Mouse (Mus musculus): ENCODE measurements around the gene Hectd2. TPM values are rescaled to one million over a fixed set of nuclear protein-coding genes. Genes with fewer than 3 reads are reported as not detected.

Hectd2 gene
- total and polyA plus RNA-seq, 3 experiments = 0.82 to 2.1 (median 1.8) TPM

DNA sequence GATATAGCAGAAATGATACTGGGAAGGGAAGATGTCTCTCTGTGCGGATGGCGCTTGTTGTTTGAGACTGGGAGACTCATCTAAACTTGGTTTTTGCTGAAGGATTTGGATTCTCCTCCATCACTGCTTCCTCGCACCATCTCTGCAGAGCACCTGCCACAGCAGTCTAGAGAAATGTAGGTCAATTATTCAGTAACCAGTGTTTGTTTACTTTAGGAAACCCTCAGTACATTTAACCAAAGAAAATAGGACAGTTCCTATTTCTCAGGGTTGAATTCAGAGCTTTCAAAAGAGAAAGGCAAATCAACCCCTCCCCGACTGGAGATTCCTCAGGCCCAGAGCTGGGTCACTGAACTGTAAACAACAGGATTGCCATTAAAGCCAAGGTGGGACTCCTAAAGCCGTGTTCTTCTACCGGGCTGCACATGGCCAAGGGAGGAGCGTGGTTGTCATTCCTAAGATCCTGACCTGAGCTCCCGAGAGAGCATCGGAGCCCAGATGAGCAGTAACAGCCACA lies 75.0 kb downstream of the Hectd2 start:
- Histone ChIP-seq H3K4me3 (no peak overlapping the region), H3K9ac (ENCODE audit: low read depth, low read length) (no peak overlapping the region), H3K27me3 (ENCODE audit: control insufficient read depth, insufficient read depth, low read length) (no peaks in the 10 kb centered on the region), H3K4me1 (ENCODE audit: control insufficient read depth, insufficient read depth, low read length) (no peaks in the 10 kb centered on the region), H3K79me2 (replicated peaks; ENCODE audit: control insufficient read depth, insufficient read depth, low read length) (no peaks in the 10 kb centered on the region), H3K36me3 (ENCODE audit: control insufficient read depth, insufficient read depth, low read length) (no peaks in the 10 kb centered on the region), H3K27ac (no peak overlapping the region)
- 81% methylated on average over 9 of the region's 9 CpGs for WGBS
- TF ChIP-seq CTCF (IDR thresholded peaks at IDR 0.05) (no peak), POLR2A (IDR thresholded peaks at IDR 0.05; ENCODE audit: insufficient read depth, low read depth, low read length) (no peak), EP300 (IDR thresholded peaks at IDR 0.05; ENCODE audit: insufficient read depth, low read depth, low read length) (no peak)
- intact Hi-C loops (cut with DNase I) = no loop called here
- DNase-seq = no peak

GRCm38 (mm10) chr19:36630361-36630760 lies 75.9 kb downstream of the Hectd2 start:
- intact Hi-C loops (cut with DNase I) = no loop called here
- TF ChIP-seq POLR2A (IDR thresholded peaks at IDR 0.05; ENCODE audit: insufficient read depth, low read depth, low read length) (no peak), CTCF (IDR thresholded peaks at IDR 0.05) (no peak), EP300 (IDR thresholded peaks at IDR 0.05; ENCODE audit: insufficient read depth, low read depth, low read length) (no peak)
- H3K36me3 ChIP-seq (ENCODE audit: control insufficient read depth, insufficient read depth, low read length) = no peaks in the 10 kb centered on the region

DNA sequence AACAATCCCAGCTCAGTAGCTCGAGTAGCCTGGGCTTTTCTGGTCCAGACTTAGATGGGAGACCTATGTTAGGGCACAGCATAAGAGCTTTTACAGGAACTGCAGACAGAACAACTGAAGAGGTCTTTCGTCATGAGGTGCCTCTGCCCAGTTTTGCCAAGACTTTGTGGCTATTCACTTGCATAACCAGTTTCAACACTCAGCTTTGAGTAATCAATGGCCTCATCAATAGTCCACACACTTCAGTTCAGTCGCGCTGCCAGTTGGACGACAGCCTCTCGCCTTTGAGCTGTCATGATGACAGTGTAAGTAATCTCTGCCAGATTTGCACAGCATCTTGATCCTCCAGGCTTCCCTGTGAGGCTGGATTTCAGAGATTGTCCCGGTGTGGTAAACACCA lies 80.3 kb downstream of the Hectd2 start:
- Histone ChIP-seq H3K79me2 (replicated peaks; ENCODE audit: control insufficient read depth, insufficient read depth, low read length) (no peaks in the 10 kb centered on the region), H3K4me1 (ENCODE audit: control insufficient read depth, insufficient read depth, low read length) (no peaks in the 10 kb centered on the region), H3K36me3 (ENCODE audit: control insufficient read depth, insufficient read depth, low read length) (no peaks in the 10 kb centered on the region), H3K4me3 (no peak overlapping the region), H3K9ac (ENCODE audit: low read depth, low read length) (no peak overlapping the region), H3K27me3 (ENCODE audit: control insufficient read depth, insufficient read depth, low read length) (no peaks in the 10 kb centered on the region), H3K27ac (no peak overlapping the region)
- no peak for DNase-seq
- TF ChIP-seq POLR2A (IDR thresholded peaks at IDR 0.05; ENCODE audit: insufficient read depth, low read depth, low read length) (no peak), EP300 (IDR thresholded peaks at IDR 0.05; ENCODE audit: insufficient read depth, low read depth, low read length) (no peak), CTCF (IDR thresholded peaks at IDR 0.05) (no peak)
- intact Hi-C loops (cut with DNase I) = no loop called here
- 89% methylated on average over 7 of the region's 7 CpGs for WGBS

More at GRCm38 (mm10) chr19:36630361-36630760, 75.9 kb downstream of the Hectd2 start:
- Histone ChIP-seq H3K79me2 (replicated peaks; ENCODE audit: control insufficient read depth, insufficient read depth, low read length) (no peaks in the 10 kb centered on the region), H3K4me3 (no peak overlapping the region), H3K4me1 (ENCODE audit: control insufficient read depth, insufficient read depth, low read length) (no peaks in the 10 kb centered on the region), H3K27me3 (ENCODE audit: control insufficient read depth, insufficient read depth, low read length) (no peaks in the 10 kb centered on the region), H3K9ac (ENCODE audit: low read depth, low read length) (no peak overlapping the region), H3K27ac (no peak overlapping the region)
- 87% methylated on average over 5 of the region's 5 CpGs for WGBS
- no peak for DNase-seq

- Histone ChIP-seq H3K36me3 (ENCODE audit: control insufficient read depth, insufficient read depth, low read length) (no peaks in the 10 kb centered on the region), H3K27ac (no peak overlapping the region), H3K4me1 (ENCODE audit: control insufficient read depth, insufficient read depth, low read length) (no peaks in the 10 kb centered on the region), H3K9ac (ENCODE audit: low read depth, low read length) (no peak overlapping the region), H3K27me3 (ENCODE audit: control insufficient read depth, insufficient read depth, low read length) (no peaks in the 10 kb centered on the region), H3K4me3 (no peak overlapping the region), H3K79me2 (replicated peaks; ENCODE audit: control insufficient read depth, insufficient read depth, low read length) (no peaks in the 10 kb centered on the region)
- no peak for DNase-seq
- TF ChIP-seq CTCF (IDR thresholded peaks at IDR 0.05) (no peak), POLR2A (IDR thresholded peaks at IDR 0.05; ENCODE audit: insufficient read depth, low read depth, low read length) (no peak), EP300 (IDR thresholded peaks at IDR 0.05; ENCODE audit: insufficient read depth, low read depth, low read length) (no peak)
- intact Hi-C loops (cut with DNase I) = no loop called here
- 91% methylated on average over 3 of the region's 3 CpGs for WGBS
Observed at GRCm38 (mm10) chr19:36637223-36637622, 82.8 kb downstream of the Hectd2 start.

DNA sequence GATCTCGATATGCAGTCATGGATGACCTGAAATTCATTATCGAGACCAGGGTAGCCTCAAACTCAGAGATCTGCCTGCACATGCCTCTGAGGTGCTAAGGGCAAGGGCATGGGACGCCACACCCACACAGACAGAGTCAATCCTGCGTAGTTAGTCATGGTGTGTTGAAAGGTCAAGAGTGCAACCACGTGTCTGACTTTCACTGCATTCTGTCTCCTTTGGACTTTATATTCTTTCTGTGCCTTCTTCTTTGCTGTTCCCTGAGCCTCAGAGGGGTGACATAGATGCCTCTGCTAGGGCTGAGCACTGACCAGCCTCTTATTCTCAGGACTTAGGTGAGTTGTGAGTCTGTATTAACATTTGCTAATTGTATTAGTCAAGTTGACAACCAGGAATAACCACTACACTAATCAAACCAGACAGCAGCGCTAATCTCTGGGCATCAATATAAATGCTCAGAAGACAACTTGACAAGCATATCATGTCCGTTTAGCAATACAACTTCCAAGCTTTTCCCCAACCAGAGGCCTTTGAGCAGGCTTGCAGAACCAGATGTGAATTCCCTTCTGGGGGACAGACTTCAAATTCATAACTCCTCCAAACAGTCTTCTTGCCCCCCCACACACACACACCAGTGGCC lies 83.6 kb downstream of the Hectd2 start:
- Histone ChIP-seq H3K27me3 (ENCODE audit: control insufficient read depth, insufficient read depth, low read length) (no peaks in the 10 kb centered on the region), H3K4me1 (ENCODE audit: control insufficient read depth, insufficient read depth, low read length) (no peaks in the 10 kb centered on the region), H3K36me3 (ENCODE audit: control insufficient read depth, insufficient read depth, low read length) (no peaks in the 10 kb centered on the region), H3K27ac (no peak overlapping the region), H3K4me3 (no peak overlapping the region), H3K79me2 (replicated peaks; ENCODE audit: control insufficient read depth, insufficient read depth, low read length) (no peaks in the 10 kb centered on the region), H3K9ac (ENCODE audit: low read depth, low read length) (no peak overlapping the region)
- intact Hi-C loops (cut with DNase I) = no loop called here
- 90% methylated on average over 7 of the region's 7 CpGs for WGBS
- no peak for TF ChIP-seq CTCF (IDR thresholded peaks at IDR 0.05)
- no peak for TF ChIP-seq EP300 (IDR thresholded peaks at IDR 0.05; ENCODE audit: insufficient read depth, low read depth, low read length)
- TF ChIP-seq POLR2A (IDR thresholded peaks at IDR 0.05; ENCODE audit: insufficient read depth, low read depth, low read length) = no peak
- DNase-seq = no peak

- H3K27me3 ChIP-seq (ENCODE audit: control insufficient read depth, insufficient read depth, low read length) = no peaks in the 10 kb centered on the region
- no peaks in the 10 kb centered on the region for H3K79me2 ChIP-seq (replicated peaks; ENCODE audit: control insufficient read depth, insufficient read depth, low read length)
- H3K36me3 ChIP-seq (ENCODE audit: control insufficient read depth, insufficient read depth, low read length) = no peaks in the 10 kb centered on the region
- WGBS = 91% methylated on average over 9 of the region's 9 CpGs
- no peak for DNase-seq
- H3K9ac ChIP-seq (ENCODE audit: low read depth, low read length) = no peak overlapping the region
- intact Hi-C loops (cut with DNase I) = no loop called here
- TF ChIP-seq CTCF (IDR thresholded peaks at IDR 0.05) (no peak), POLR2A (IDR thresholded peaks at IDR 0.05; ENCODE audit: insufficient read depth, low read depth, low read length) (no peak), EP300 (IDR thresholded peaks at IDR 0.05; ENCODE audit: insufficient read depth, low read depth, low read length) (no peak)
- H3K27ac ChIP-seq = no peak overlapping the region
- no peaks in the 10 kb centered on the region for H3K4me1 ChIP-seq (ENCODE audit: control insufficient read depth, insufficient read depth, low read length)
- H3K4me3 ChIP-seq = no peak overlapping the region
Observed at GRCm38 (mm10) chr19:36639072-36639471, 84.6 kb downstream of the Hectd2 start.
